Mouse (Mus musculus) right cerebral cortex, postnatal 4 days (tissue): ENCODE measurements around the gene Myo3a.

Experiments used
- DNase-seq: peaks from one replicate; pipeline ENCODE4 v3.0.0-alpha.2; 2022

The Myo3a gene

DNA sequence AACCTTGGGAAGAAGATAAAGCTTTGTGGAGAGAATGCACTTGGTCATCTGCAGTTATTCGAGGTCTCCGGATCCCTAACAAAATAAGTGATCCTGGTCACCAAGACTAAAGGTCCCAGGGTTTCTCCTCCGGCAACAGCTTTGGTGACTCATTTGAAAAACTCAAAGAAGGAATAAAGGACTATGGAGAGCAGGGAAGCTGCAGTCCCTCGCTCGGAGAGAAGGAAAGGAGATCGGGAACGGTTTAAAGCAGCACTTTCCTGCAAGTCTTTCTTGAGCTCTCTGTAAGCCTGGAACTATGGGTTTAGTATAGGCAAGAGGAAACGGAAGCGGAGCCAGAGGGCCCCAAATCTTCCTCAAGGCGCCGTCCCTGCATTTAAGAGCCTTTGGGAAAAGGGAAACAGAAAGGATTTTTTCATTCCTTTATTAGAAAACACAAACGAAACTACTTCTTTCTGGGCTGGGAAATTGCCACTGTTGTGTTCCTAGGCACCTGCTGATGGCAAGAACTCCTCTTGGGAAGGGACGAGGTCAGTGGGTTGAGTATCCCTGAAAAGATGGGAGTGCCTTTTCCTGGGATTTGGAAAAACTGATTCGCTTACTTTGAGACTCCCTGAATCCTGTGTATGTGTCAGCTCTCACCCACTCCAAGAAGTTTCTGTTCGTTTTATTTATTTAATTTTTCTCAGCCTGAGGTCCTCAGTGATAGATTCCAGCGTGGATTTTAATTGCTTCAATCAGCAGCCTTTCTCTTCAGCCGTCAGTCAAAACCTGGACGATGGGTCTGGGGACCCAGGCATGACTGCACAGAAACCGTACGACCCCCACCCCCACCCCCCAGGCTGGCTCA is 393.9 kb downstream of the Myo3a start:
- peak; percentile 11 for DNase-seq

DNA sequence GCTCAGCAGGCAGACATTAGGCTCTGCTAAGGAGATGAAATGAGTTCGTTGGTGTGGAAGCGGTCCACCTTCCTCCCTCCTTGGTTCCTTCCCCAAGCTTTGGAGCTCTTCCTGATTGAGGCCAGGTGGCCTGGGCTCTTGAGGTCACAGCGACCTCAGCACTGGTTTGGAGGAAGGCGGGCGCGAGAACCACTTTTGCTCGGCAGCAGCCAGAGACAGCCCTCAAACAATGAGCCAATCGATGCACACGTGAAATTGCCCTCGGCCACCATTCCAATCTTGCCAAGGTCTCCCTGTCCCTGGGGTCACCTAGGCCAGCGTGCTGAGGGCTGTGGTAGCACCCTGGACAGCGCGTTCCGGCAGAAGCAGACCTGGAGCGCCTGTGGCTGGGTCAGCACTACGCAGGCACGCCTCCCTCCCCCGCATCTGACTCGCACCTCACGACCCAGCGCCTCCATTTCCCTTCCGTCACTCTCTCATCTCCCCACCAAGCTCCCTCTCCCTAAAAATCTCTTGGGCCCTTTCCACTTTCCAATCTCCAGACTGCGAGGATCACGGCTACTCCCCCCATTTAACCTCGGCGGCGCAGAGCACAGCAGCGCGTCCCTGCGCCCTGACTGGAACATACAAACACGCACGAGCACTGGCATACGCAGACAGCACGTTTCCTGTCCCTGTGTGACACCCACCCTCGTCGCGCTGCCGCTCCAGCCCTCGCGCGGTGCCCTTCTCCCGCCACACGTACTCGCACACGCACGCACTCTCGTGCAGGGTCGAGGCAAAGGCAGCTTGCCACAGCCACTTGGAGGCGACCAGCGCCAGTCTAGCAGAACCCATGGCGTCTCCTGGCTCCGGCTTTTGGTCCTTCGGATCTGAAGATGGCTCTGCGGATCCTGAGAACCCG is 394.8 kb downstream of the Myo3a start, which contains the start of gene Gad2:
TSS of gene Gad2 (plus strand) at position 378 of the 904 bp plus-strand sequence.
- peak; percentile 42 for DNase-seq

- peak; percentile 36 for DNase-seq
These were observed 396.1 kb downstream of the Myo3a start for GRCm38 (mm10) chr2:22623111-22624070.

GRCm38 (mm10) chr2:22624188-22624975 is 397.1 kb downstream of the Myo3a start:
- DNase-seq = no peak

GRCm38 (mm10) chr2:22625096-22625960 is 398.0 kb downstream of the Myo3a start:
- no peak for DNase-seq

- no peak for DNase-seq
These were observed 399.9 kb downstream of the Myo3a start for GRCm38 (mm10) chr2:22627147-22627666.

GRCm38 (mm10) chr2:22627819-22628432 is 400.6 kb downstream of the Myo3a start:
- no peak for DNase-seq

DNA sequence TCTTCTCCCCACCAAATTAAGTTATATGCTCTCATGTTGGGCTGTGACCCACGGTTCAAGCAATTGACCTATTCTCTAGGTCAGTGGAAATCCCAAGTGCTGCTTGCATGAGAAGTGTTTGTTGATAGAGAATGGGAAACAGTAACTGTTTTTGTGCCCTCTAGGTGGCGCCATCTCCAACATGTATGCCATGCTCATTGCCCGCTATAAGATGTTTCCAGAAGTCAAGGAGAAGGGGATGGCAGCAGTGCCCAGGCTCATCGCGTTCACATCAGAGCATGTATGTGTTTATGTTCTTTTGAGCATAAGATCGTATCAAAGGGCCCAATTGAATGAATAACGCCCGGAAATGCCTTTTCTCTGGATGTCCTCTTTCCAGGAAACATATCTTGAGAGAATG is 407.5 kb downstream of the Myo3a start:
- peak; percentile 40 for DNase-seq

- DNase-seq = no peak
These were observed 418.8 kb downstream of the Myo3a start for GRCm38 (mm10) chr2:22646134-22646533.

DNA sequence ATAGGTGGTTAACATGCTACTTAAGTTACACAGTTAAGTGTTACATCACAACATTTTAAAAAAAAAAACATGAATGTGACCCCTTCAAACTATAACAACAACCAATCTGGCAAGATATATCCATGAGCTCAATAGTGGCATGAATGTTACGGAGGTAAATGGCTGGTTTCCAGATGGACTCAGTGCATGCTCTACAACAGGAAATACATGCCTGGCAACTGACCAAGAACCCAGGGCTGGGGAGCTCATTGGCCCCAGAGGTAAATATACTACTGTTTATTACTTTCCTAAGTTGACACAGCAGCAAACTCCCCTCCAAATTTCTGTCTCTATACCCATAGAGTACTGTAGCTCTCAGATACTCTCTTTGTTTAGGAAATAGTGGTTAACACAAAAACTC is 421.1 kb downstream of the Myo3a start:
- no peak for DNase-seq

GRCm38 (mm10) chr2:22651826-22652225 is 424.5 kb downstream of the Myo3a start:
- no peak for DNase-seq

GRCm38 (mm10) chr2:22663731-22664130 is 436.4 kb downstream of the Myo3a start:
- no peak for DNase-seq
